Mouse (Mus musculus) G1E (cell line): ENCODE data around the gene Ube2v1. TPM values are rescaled to one million over a fixed set of nuclear protein-coding genes. Genes with fewer than 3 reads are reported as not detected.

Source experiments
- ATAC-seq: 2 replicates; pipeline ENCODE4 v1.8.0; 2016; ENCODE audit warnings: mild to moderate bottlenecking; ENCODE audit not compliant: insufficient number of reproducible peaks, poor library complexity, low FRiP score, severe bottlenecking; ENCODE audit errors: extremely low read depth
- DNase-seq: peaks from one replicate; pipeline ENCODE4 v3.0.0; 2012; ENCODE audit warnings: low spot score
- H3K27me3 ChIP-seq: 2 replicates; pipeline ENCODE4 v1.6.1; 2012; ENCODE audit warnings: mild to moderate bottlenecking, low read length, inconsistent platforms; ENCODE audit not compliant: insufficient read depth
- H3K36me3 ChIP-seq: replicated peaks from 2 replicates; pipeline ENCODE3; 2012; ENCODE audit warnings: mild to moderate bottlenecking, inconsistent platforms
- H3K4me1 ChIP-seq: 2 replicates; pipeline ENCODE4 v1.6.1; 2012; ENCODE audit warnings: low read depth, low read length, inconsistent platforms, mixed read lengths; ENCODE audit not compliant: insufficient read depth
- H3K4me3 ChIP-seq: 2 replicates; pipeline ENCODE4 v1.5.1; 2012; ENCODE audit warnings: low read depth, mild to moderate bottlenecking, inconsistent platforms, low read length, moderate library complexity, mixed read lengths
- H3K9me3 ChIP-seq: replicated peaks from 2 replicates; pipeline ENCODE4 v1.6.1; 2012; ENCODE audit warnings: inconsistent platforms
- CTCF ChIP-seq: IDR thresholded peaks from 2 replicates; pipeline ENCODE4 v1.5.1; 2012; ENCODE audit warnings: low read depth, low read length, inconsistent platforms, mixed read lengths
- GATA1 ChIP-seq: IDR thresholded peaks from 2 replicates; pipeline ENCODE4 v1.6.1; 2012; ENCODE audit warnings: borderline replicate concordance, low read length, inconsistent platforms, mixed read lengths
- GATA2 ChIP-seq: IDR thresholded peaks from 2 replicates; pipeline ENCODE4 v1.6.1; 2012; ENCODE audit warnings: low read depth, low read length, inconsistent platforms, borderline replicate concordance
- POLR2AphosphoS5 ChIP-seq: IDR thresholded peaks from 2 replicates; pipeline ENCODE4 v1.6.1; 2012; ENCODE audit warnings: low read depth, low read length, inconsistent platforms; ENCODE audit not compliant: insufficient replicate concordance
- TAL1 ChIP-seq: conservative IDR thresholded peaks from 2 replicates; pipeline ENCODE4 v1.6.1; 2012; ENCODE audit warnings: low read depth, low read length, inconsistent platforms, mixed read lengths
- polyA plus RNA-seq: library from polyadenylated mRNA; stranded (reverse); fragments of >175 nt; gene quantifications from 2 replicates; pipeline ENCODE4 v1.2.3, GENCODE M21; 2012
- total RNA-seq, 2 experiments: library from RNA; stranded (forward) in 1 of 2; stranded (reverse) in 1 of 2; fragments of 200-1000 nt in 1 of 2; fragments of >200 nt in 1 of 2; fragmentation: Nextera tagmentation in 1 of 2; gene quantifications; 2 replicates each; pipeline ENCODE4 v1.2.3; 2014 to 2017

Ube2v1 gene
- total and polyA plus RNA-seq, 3 experiments = 83.9 to 203 (median 149) TPM

DNA sequence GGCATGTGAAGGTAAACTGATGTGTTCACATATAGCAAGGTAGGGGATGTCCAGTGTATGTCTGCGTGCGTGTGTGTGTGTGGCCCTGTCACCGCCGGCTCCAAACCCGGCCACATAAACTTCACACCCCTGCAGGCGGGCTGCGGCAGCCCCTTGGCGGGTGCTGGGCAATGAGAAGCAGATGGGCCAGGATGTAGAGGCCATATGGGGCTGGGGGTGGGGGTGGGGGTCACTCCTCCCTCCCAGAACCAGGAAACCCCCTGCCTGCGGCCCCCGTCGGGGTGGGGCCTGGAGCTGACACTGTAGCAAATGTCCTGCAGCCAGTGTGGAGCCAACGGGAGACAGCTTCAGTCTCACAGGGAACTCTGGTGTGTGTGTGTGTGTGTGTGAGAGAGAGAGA is 68.2 kb downstream of the Ube2v1 start:
- H3K4me3 ChIP-seq = no peak overlapping the region
- DNase-seq = no peak
- TF ChIP-seq POLR2AphosphoS5 (no peak), GATA2 (no peak), TAL1 (no peak), GATA1 (no peak), CTCF (no peak)
- H3K27me3 ChIP-seq = peaks cover 16% of the 10 kb centered on the region; the same call in 1 of the 2 replicates
- H3K9me3 ChIP-seq = no peaks in the 10 kb centered on the region
- no peak for ATAC-seq
- H3K4me1 ChIP-seq = peaks cover 6% of the 10 kb centered on the region
- no peaks in the 10 kb centered on the region for H3K36me3 ChIP-seq

DNA sequence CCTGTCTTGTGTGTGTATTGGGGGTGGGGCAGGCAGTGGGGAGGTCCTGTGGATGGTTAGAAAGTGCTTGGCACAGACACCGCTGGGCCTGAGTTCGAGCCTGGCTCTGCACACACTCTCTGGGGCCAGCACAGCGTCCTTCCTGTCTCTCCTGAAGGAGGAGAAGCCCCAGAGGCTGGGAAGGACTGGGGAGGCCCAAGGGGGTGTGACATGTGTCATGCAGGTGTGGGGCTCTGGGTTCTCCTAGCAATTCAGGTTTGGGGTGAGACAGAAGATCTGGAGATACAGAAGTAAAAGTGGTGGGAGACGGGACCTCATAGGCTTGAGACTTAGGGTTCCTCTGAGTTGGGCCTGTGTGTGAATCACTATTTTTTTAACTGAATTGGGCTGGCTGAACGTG is 68.9 kb downstream of the Ube2v1 start:
- Histone ChIP-seq H3K27me3 (peaks cover 13% of the 10 kb centered on the region; the same call in 1 of the 2 replicates), H3K36me3 (no peaks in the 10 kb centered on the region), H3K9me3 (no peaks in the 10 kb centered on the region), H3K4me3 (no peak overlapping the region), H3K4me1 (peaks cover 9% of the 10 kb centered on the region)
- ATAC-seq = no peak
- TF ChIP-seq GATA2 (no peak), TAL1 (no peak), POLR2AphosphoS5 (no peak), CTCF (no peak), GATA1 (no peak)
- no peak for DNase-seq

DNA sequence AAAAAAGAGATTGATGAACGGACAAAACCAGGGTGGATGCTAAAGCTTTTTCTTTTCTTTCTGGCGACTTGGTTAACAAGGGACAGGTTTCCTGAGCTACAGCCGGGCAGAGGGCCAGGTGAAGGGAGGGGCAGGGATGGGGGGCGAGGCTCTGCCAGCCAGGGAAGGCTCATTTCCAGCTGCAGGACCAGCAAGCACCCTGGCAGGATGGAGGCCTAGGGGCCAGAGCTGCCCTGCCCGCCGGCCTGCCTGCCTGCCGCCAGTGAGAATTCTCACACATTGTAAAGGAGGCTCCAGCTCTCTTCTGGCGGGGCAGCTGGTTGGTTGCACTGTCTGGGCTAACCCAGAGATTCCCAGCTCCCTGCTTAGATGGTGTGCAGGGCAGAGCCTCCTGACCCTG is 69.8 kb downstream of the Ube2v1 start:
- DNase-seq = no peak
- H3K4me1 ChIP-seq = peaks cover 9% of the 10 kb centered on the region
- H3K4me3 ChIP-seq = no peak overlapping the region

DNA sequence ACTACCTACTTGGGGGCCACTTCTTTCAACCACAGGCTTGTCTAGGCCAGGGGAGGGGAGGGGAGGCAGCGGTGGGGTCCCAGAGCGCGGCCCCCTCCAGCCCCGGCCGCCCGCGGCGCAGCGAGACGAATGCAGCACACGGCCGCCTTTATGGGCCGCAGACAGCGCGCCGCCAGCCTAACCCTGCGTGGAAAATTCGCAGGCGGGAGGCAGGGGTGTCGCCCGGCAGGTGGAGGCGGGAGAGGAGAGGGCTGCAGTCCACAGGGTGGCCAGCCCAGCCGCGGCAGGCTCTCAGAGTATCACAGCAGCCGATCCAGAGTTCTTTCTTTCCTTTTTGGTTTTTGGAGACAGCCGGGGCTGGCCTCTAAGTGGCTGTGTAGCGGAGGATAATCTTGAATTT is 72.5 kb downstream of the Ube2v1 start:
- H3K9me3 ChIP-seq = no peaks in the 10 kb centered on the region
- peaks cover 3% of the 10 kb centered on the region; the same call in 1 of the 2 replicates for H3K4me1 ChIP-seq
- no peaks in the 10 kb centered on the region for H3K36me3 ChIP-seq
- ATAC-seq (no peak), DNase-seq (no peak)
- TF ChIP-seq GATA1 (no peak), TAL1 (no peak), GATA2 (no peak), POLR2AphosphoS5 (no peak), CTCF (no peak)
- H3K27me3 ChIP-seq = peaks cover 7% of the 10 kb centered on the region; the same call in 1 of the 2 replicates
- no peak overlapping the region for H3K4me3 ChIP-seq

More for the DNA sequence above, 69.8 kb downstream of the Ube2v1 start:
- H3K9me3 ChIP-seq = no peaks in the 10 kb centered on the region
- ATAC-seq = no peak
- TF ChIP-seq CTCF (no peak), GATA1 (no peak), GATA2 (no peak), POLR2AphosphoS5 (no peak), TAL1 (no peak)
- no peaks in the 10 kb centered on the region for H3K36me3 ChIP-seq
- H3K27me3 ChIP-seq = peaks cover 12% of the 10 kb centered on the region; the same call in 1 of the 2 replicates

Other genes starting within 250 kb of the Ube2v1 start
- gene Slc9a8, start 210.4 kb downstream of the Ube2v1 start, total RNA-seq (2014; fragmentation: Nextera tagmentation) = 67.4 and 90.4 TPM in 2 replicates
- 22.4 and 24.4 TPM in 2 replicates for gene Slc9a8, start 210.4 kb downstream of the Ube2v1 start, total RNA-seq (2017)
- gene Slc9a8, start 210.4 kb downstream of the Ube2v1 start, polyA plus RNA-seq = 10.0 and 13.2 TPM in 2 replicates
- 41.5 and 48.2 TPM in 2 replicates for gene Rnf114, start 139.4 kb downstream of the Ube2v1 start, total RNA-seq (2014; fragmentation: Nextera tagmentation)
- 32.1 and 37.8 TPM in 2 replicates for gene Rnf114, start 139.4 kb downstream of the Ube2v1 start, total RNA-seq (2017)
- gene Rnf114, start 139.4 kb downstream of the Ube2v1 start, polyA plus RNA-seq = 16.8 and 18.4 TPM in 2 replicates
- gene Spata2, start 139.2 kb downstream of the Ube2v1 start, total RNA-seq (2014; fragmentation: Nextera tagmentation) = 11.6 and 16.2 TPM in 2 replicates
- gene Spata2, start 139.2 kb downstream of the Ube2v1 start, total RNA-seq (2017) = 6.7 and 7.6 TPM in 2 replicates
- 26.5 and 27.9 TPM in 2 replicates for gene Spata2, start 139.2 kb downstream of the Ube2v1 start, polyA plus RNA-seq
- not detected in 2 replicates for gene Snai1, start 93.9 kb downstream of the Ube2v1 start, total RNA-seq (2014; fragmentation: Nextera tagmentation)
- gene Snai1, start 93.9 kb downstream of the Ube2v1 start, total RNA-seq (2017) = not detected in 2 replicates
- not detected in 2 replicates for gene Snai1, start 93.9 kb downstream of the Ube2v1 start, polyA plus RNA-seq
- 6.2 and 8.1 TPM in 2 replicates for gene Gm20431, start 29.4 kb upstream of the Ube2v1 start, total RNA-seq (2014; fragmentation: Nextera tagmentation)
- 0.11 TPM in 1 of 2 replicates, not detected in the other for gene Gm20431, start 29.4 kb upstream of the Ube2v1 start, total RNA-seq (2017)
- not detected in 2 replicates for gene Gm20431, start 29.4 kb upstream of the Ube2v1 start, polyA plus RNA-seq
- 10.5 and 12.5 TPM in 2 replicates for gene Cebpb, start 56.8 kb upstream of the Ube2v1 start, total RNA-seq (2014; fragmentation: Nextera tagmentation)
- 12.9 and 33.6 TPM in 2 replicates for gene Cebpb, start 56.8 kb upstream of the Ube2v1 start, total RNA-seq (2017)
- 61.6 and 87.9 TPM in 2 replicates for gene Cebpb, start 56.8 kb upstream of the Ube2v1 start, polyA plus RNA-seq
- gene Tmem189, start 57.7 kb upstream of the Ube2v1 start, total RNA-seq (2014; fragmentation: Nextera tagmentation) = 14.1 and 20.1 TPM in 2 replicates
- gene Tmem189, start 57.7 kb upstream of the Ube2v1 start, total RNA-seq (2017) = 17.5 and 18.3 TPM in 2 replicates
- 36.9 and 38.8 TPM in 2 replicates for gene Tmem189, start 57.7 kb upstream of the Ube2v1 start, polyA plus RNA-seq